Mouse (Mus musculus): ENCODE results near the gene Itgb1bp1.

GRCm38 (mm10) chr12:21322856-21323255, 36.8 kb upstream of the Itgb1bp1 start:
- TF ChIP-seq CTCF (IDR thresholded peaks at IDR 0.05; ENCODE audit: control insufficient read depth, insufficient read depth, insufficient replicate concordance, low read depth, low read length) (no peak), POLR2A (IDR thresholded peaks at IDR 0.05; ENCODE audit: control insufficient read depth, low read depth, low read length) (no peak)
